Mouse (Mus musculus): ENCODE data around the gene Btrc. TPM values are rescaled to one million over a fixed set of nuclear protein-coding genes. Genes with fewer than 3 reads are reported as not detected.
"Not testable (repeated sequence)": the region's sequence is repeated elsewhere in the genome, so short reads cannot be mapped to it uniquely, and the experiment has no call there.

Gene Btrc
- polyA plus RNA-seq, 1 experiment from 2014 or later = 46.1 TPM

GRCm38 (mm10) chr19:45533617-45534016 lies 170.1 kb downstream of the Btrc start:
- Histone ChIP-seq H3K36me3 (replicated peaks) (peaks cover 24% of the 10 kb centered on the region), H3K9ac (no peak overlapping the region), H3K4me3 (replicated peaks) (no peak overlapping the region), H3K27me3 (no peaks in the 10 kb centered on the region), H3K4me1 (replicated peaks) (peaks cover 43% of the 10 kb centered on the region), H3K9me3 (replicated peaks) (no peaks in the 10 kb centered on the region), H3K27ac (replicated peaks) (no peak overlapping the region), H3K4me2 (no peak overlapping the region)
- 47% methylated on average over 7 of the region's 7 CpGs for WGBS (ENCODE audit: insufficient replicate concordance)
- no peak for ATAC-seq (ENCODE audit: insufficient read depth)

GRCm38 (mm10) chr19:45535214-45535735 lies 171.7 kb downstream of the Btrc start:
- Histone ChIP-seq H3K4me3 (replicated peaks) (no peak overlapping the region), H3K4me1 (replicated peaks) (peaks cover 46% of the 10 kb centered on the region), H3K36me3 (replicated peaks) (peaks cover 8% of the 10 kb centered on the region), H3K27ac (replicated peaks) (no peak overlapping the region), H3K9ac (no peak overlapping the region), H3K9me3 (replicated peaks) (no peaks in the 10 kb centered on the region), H3K27me3 (peaks cover 4% of the 10 kb centered on the region; the same call in 1 of the 2 replicates), H3K4me2 (no peak overlapping the region)
- ATAC-seq (ENCODE audit: insufficient read depth) = no peak
- 77% methylated on average over 8 of the region's 8 CpGs for WGBS (ENCODE audit: insufficient replicate concordance)

- Histone ChIP-seq H3K36me3 (replicated peaks) (0 out of 2 replicates have a peak, but pooled peaks cover 1% of the 10 kb centered on the region), H3K4me1 (replicated peaks) (peaks cover 49% of the 10 kb centered on the region), H3K27me3 (peaks cover 10% of the 10 kb centered on the region), H3K9me3 (replicated peaks) (no peaks in the 10 kb centered on the region), H3K9ac (no peak overlapping the region), H3K4me3 (replicated peaks) (no peak overlapping the region), H3K27ac (replicated peaks) (no peak overlapping the region), H3K4me2 (no peak overlapping the region)
- ATAC-seq (ENCODE audit: insufficient read depth) = no peak
- WGBS (ENCODE audit: insufficient replicate concordance) = 59% methylated on average over 6 of the region's 6 CpGs
Measured at GRCm38 (mm10) chr19:45535929-45536328, 172.4 kb downstream of the Btrc start.

GRCm38 (mm10) chr19:45537505-45537904 lies 174.0 kb downstream of the Btrc start:
- Histone ChIP-seq H3K4me3 (replicated peaks) (no peak overlapping the region), H3K36me3 (replicated peaks) (no peaks in the 10 kb centered on the region), H3K4me2 (no peak overlapping the region), H3K27me3 (peaks cover 26% of the 10 kb centered on the region), H3K9ac (no peak overlapping the region), H3K4me1 (replicated peaks) (peaks cover 61% of the 10 kb centered on the region), H3K9me3 (replicated peaks) (no peaks in the 10 kb centered on the region), H3K27ac (replicated peaks) (no peak overlapping the region)
- ATAC-seq (ENCODE audit: insufficient read depth) = no peak
- WGBS (ENCODE audit: insufficient replicate concordance) = 51% methylated on average over 1 of the region's 1 CpGs

GRCm38 (mm10) chr19:45540657-45541408 lies 177.3 kb downstream of the Btrc start:
- Histone ChIP-seq H3K4me1 (replicated peaks) (peaks cover 57% of the 10 kb centered on the region), H3K9ac (no peak overlapping the region), H3K9me3 (replicated peaks) (no peaks in the 10 kb centered on the region), H3K4me2 (peak overlapping the region; percentile 77), H3K27me3 (peaks cover 49% of the 10 kb centered on the region), H3K4me3 (replicated peaks) (peak overlapping the region; percentile 47), H3K27ac (replicated peaks) (no peak overlapping the region), H3K36me3 (replicated peaks) (no peaks in the 10 kb centered on the region)
- WGBS (ENCODE audit: insufficient replicate concordance) = 34% methylated on average over 8 of the region's 8 CpGs
- ATAC-seq (ENCODE audit: insufficient read depth) = no peak

- Histone ChIP-seq H3K4me2 (peak overlapping the region; percentile 77), H3K9ac (peak overlapping the region; percentile 6; the same call in 1 of the 2 replicates), H3K4me1 (replicated peaks) (peaks cover 57% of the 10 kb centered on the region), H3K27me3 (peaks cover 55% of the 10 kb centered on the region), H3K9me3 (replicated peaks) (no peaks in the 10 kb centered on the region), H3K27ac (replicated peaks) (no peak overlapping the region), H3K4me3 (replicated peaks) (peak overlapping the region; percentile 47), H3K36me3 (replicated peaks) (no peaks in the 10 kb centered on the region)
- under 1% methylated on average over 50 of the region's 58 CpGs for WGBS (ENCODE audit: insufficient replicate concordance)
- 0 out of 2 replicates have a peak, but pooled peaks have one; percentile 3 for ATAC-seq (ENCODE audit: insufficient read depth)
Measured at GRCm38 (mm10) chr19:45541409-45542041, 178.0 kb downstream of the Btrc start.

- Histone ChIP-seq H3K9ac (peak overlapping the region; percentile 6; the same call in 1 of the 2 replicates), H3K9me3 (replicated peaks) (no peaks in the 10 kb centered on the region), H3K4me2 (peak overlapping the region; percentile 77), H3K27ac (replicated peaks) (no peak overlapping the region), H3K27me3 (peaks cover 55% of the 10 kb centered on the region), H3K4me1 (replicated peaks) (peaks cover 61% of the 10 kb centered on the region), H3K4me3 (replicated peaks) (peak overlapping the region; percentile 47), H3K36me3 (replicated peaks) (no peaks in the 10 kb centered on the region)
- 26% methylated on average over 3 of the region's 3 CpGs for WGBS (ENCODE audit: insufficient replicate concordance)
- ATAC-seq (ENCODE audit: insufficient read depth) = no peak
Measured at GRCm38 (mm10) chr19:45542061-45542460, 178.5 kb downstream of the Btrc start.

GRCm38 (mm10) chr19:45544152-45544924 lies 180.8 kb downstream of the Btrc start:
- H3K36me3 ChIP-seq (replicated peaks) = no peaks in the 10 kb centered on the region
- H3K27me3 ChIP-seq = peaks cover 55% of the 10 kb centered on the region
- peak overlapping the region; percentile 37; the same call in 1 of the 2 replicates for H3K9ac ChIP-seq
- no peak for ATAC-seq (ENCODE audit: insufficient read depth)
- no peak overlapping the region for H3K27ac ChIP-seq (replicated peaks)
- peaks cover 63% of the 10 kb centered on the region for H3K4me1 ChIP-seq (replicated peaks)
- H3K9me3 ChIP-seq (replicated peaks) = no peaks in the 10 kb centered on the region
- WGBS (ENCODE audit: insufficient replicate concordance) = 1% methylated on average over 24 of the region's 26 CpGs
- H3K4me2 ChIP-seq = peak overlapping the region; percentile 79
- peak overlapping the region; percentile 49 for H3K4me3 ChIP-seq (replicated peaks)

- H3K4me2 ChIP-seq = peak overlapping the region; percentile 79
- 0% methylated on average over 30 of the region's 30 CpGs for WGBS (ENCODE audit: insufficient replicate concordance)
- peak; percentile 39 for ATAC-seq (ENCODE audit: insufficient read depth)
- H3K27me3 ChIP-seq = peaks cover 53% of the 10 kb centered on the region
- H3K36me3 ChIP-seq (replicated peaks) = no peaks in the 10 kb centered on the region
- peak overlapping the region; percentile 49 for H3K4me3 ChIP-seq (replicated peaks)
- H3K9me3 ChIP-seq (replicated peaks) = no peaks in the 10 kb centered on the region
- H3K27ac ChIP-seq (replicated peaks) = no peak overlapping the region
- H3K9ac ChIP-seq = peak overlapping the region; percentile 37; the same call in 1 of the 2 replicates
- H3K4me1 ChIP-seq (replicated peaks) = peaks cover 63% of the 10 kb centered on the region
Measured at GRCm38 (mm10) chr19:45544925-45545321, 181.4 kb downstream of the Btrc start.

GRCm38 (mm10) chr19:45548196-45548595 lies 184.7 kb downstream of the Btrc start:
- not testable (repeated sequence) for H3K9ac ChIP-seq; H3K4me3 ChIP-seq (replicated peaks); H3K4me2 ChIP-seq; H3K9me3 ChIP-seq (replicated peaks); H3K36me3 ChIP-seq (replicated peaks)
- H3K27ac ChIP-seq (replicated peaks) = peak overlapping the region; percentile 62
- H3K4me1 ChIP-seq (replicated peaks) = peaks cover 54% of the 10 kb centered on the region
- H3K27me3 ChIP-seq = peaks cover 23% of the 10 kb centered on the region
- peak; percentile 86 for ATAC-seq (ENCODE audit: insufficient read depth)
